Comparison of ENCODE assay signal across 9 mouse cellular contexts in the genomic region with DNA sequence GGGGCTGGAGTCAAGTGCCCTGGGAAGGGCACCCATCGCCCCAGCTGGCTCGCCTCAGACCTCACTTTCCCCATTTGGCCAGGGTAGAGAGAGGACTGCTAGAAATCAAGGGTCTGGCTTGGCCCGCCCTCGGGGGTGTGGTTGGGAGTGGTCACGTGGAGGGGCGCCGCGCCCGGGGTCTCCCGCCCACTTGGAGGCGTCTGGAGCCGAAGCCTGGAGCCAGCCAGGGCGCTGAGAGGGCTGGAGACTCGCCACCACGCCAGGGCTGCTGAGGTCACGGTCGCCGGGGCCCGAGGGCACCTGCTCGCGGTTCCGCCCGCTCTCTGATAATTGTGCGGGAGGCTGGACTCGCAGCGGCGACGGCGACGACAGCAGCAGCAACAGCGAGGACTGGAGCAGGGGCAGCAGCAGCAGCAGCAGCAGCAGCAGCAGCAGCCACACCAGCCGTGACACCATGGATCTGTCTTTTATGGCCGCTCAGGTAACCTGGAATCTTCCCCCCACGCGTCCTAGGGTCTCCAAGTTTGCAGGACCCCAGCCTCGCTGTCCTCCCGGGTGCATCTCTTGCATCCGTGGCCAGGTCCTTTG. TPM values are rescaled to one million over a fixed set of nuclear protein-coding genes. Genes with fewer than 3 reads are reported as not detected.
DNase-seq lines count a peak whose midpoint lies in the region; ATAC-seq lines count a peak whose summit lies in the region.
"Had no signal": no experiment of that assay in that cellular context is flagged by ENCODE, and none has a peak within 500 bp of the region (broad histone marks: within the 10 kb centered on the region; RNA-seq: fewer than 3 reads in every experiment).

A gene (plus strand): TSS at position 187 of the 588 bp plus-strand sequence.

- intact Hi-C loops in heart, postnatal 10 days (cut with DNase I): no loop called here

- under 1% methylated on average over 38 of the region's 38 CpGs for WGBS in forebrain, embryonic 16.5 days
- under 1% methylated on average over 38 of the region's 38 CpGs for WGBS in liver, embryonic 13.5 days (ENCODE audit: insufficient replicate concordance)
- WGBS in neural tube, embryonic 14.5 days: under 1% methylated on average over 38 of the region's 38 CpGs

- no peaks in the 10 kb centered on the region for H3K36me3 ChIP-seq in forebrain, embryonic 16.5 days (ENCODE audit: control insufficient read depth, insufficient read depth)
- no peaks in the 10 kb centered on the region for H3K36me3 ChIP-seq in liver, embryonic 13.5 days
- H3K36me3 ChIP-seq in neural tube, embryonic 14.5 days (ENCODE audit: control insufficient read depth, insufficient read depth, low read length): no peaks in the 10 kb centered on the region

- H3K27ac ChIP-seq in forebrain, embryonic 16.5 days (ENCODE audit: low read length): peak within 1 kb of the TSS; percentile 91
- no peak within 1 kb of the TSS for H3K27ac ChIP-seq in liver, embryonic 13.5 days
- H3K27ac ChIP-seq in neural tube, embryonic 14.5 days (ENCODE audit: low read depth, low read length): peak within 1 kb of the TSS; percentile 80

- no peaks in the 10 kb centered on the region for H3K9me3 ChIP-seq in forebrain, embryonic 16.5 days (ENCODE audit: control insufficient read depth, low read length)
- no peaks in the 10 kb centered on the region for H3K9me3 ChIP-seq in liver, embryonic 13.5 days (replicated peaks)
- no peaks in the 10 kb centered on the region for H3K9me3 ChIP-seq in neural tube, embryonic 14.5 days (ENCODE audit: control insufficient read depth, low read length)

- H3K4me2 ChIP-seq in forebrain, embryonic 16.5 days (ENCODE audit: low read length): peak within 1 kb of the TSS; percentile 63
- H3K4me2 ChIP-seq in liver, embryonic 13.5 days: peak within 1 kb of the TSS; percentile 59
- H3K4me2 ChIP-seq in neural tube, embryonic 14.5 days (ENCODE audit: low read depth, low read length): peak within 1 kb of the TSS; percentile 61

- no peaks in the 10 kb centered on the region for H3K27me3 ChIP-seq in forebrain, embryonic 16.5 days (replicated peaks; ENCODE audit: control insufficient read depth, insufficient read depth, low read length)
- H3K27me3 ChIP-seq in liver, embryonic 13.5 days: peaks cover 25% of the 10 kb centered on the region
- no peaks in the 10 kb centered on the region for H3K27me3 ChIP-seq in neural tube, embryonic 14.5 days (ENCODE audit: control insufficient read depth, insufficient read depth, low read length)

- DNase-seq in urinary bladder, adult 2 months (ENCODE audit: low spot score): peak; percentile 36
- no peak for DNase-seq in urinary bladder, postnatal 10 days (ENCODE audit: low spot score)
- DNase-seq in heart, postnatal 10 days: peak; percentile 76 to 79
- DNase-seq in kidney, postnatal 25 days: peak; percentile 71 to 77
- DNase-seq in liver, embryonic 13.5 days: peak; percentile 11
- no peak for DNase-seq in T-cell, adult 2 months (ENCODE audit: low spot score)

- peak within 1 kb of the TSS; percentile 96 for H3K4me3 ChIP-seq in forebrain, embryonic 16.5 days (replicated peaks; ENCODE audit: low read length)
- peak within 1 kb of the TSS; percentile 44 for H3K4me3 ChIP-seq in liver, embryonic 13.5 days (replicated peaks)
- peak within 1 kb of the TSS; percentile 77 for H3K4me3 ChIP-seq in neural tube, embryonic 14.5 days (ENCODE audit: low read depth, low read length)

- H3K4me1 ChIP-seq in forebrain, embryonic 16.5 days (replicated peaks; ENCODE audit: control insufficient read depth, insufficient read depth, low read length): peaks cover 40% of the 10 kb centered on the region
- peaks cover 8% of the 10 kb centered on the region; the same call in 1 of the 2 replicates for H3K4me1 ChIP-seq in liver, embryonic 13.5 days (replicated peaks)
- H3K4me1 ChIP-seq in neural tube, embryonic 14.5 days (ENCODE audit: control insufficient read depth, insufficient read depth, low read length): peaks cover 26% of the 10 kb centered on the region

- H3K9ac ChIP-seq in forebrain, embryonic 16.5 days (replicated peaks; ENCODE audit: low read depth, low read length): peak within 1 kb of the TSS; percentile 95
- H3K9ac ChIP-seq in liver, embryonic 13.5 days: no peak within 1 kb of the TSS; the same call in 1 of the 2 replicates
- peak within 1 kb of the TSS; percentile 86 for H3K9ac ChIP-seq in neural tube, embryonic 14.5 days (replicated peaks; ENCODE audit: low read depth, low read length)

- peak; percentile 88 for ATAC-seq in forebrain, embryonic 16.5 days
- ATAC-seq in liver, embryonic 13.5 days (ENCODE audit: low read depth): no peak
- peak; percentile 88 for ATAC-seq in neural tube, embryonic 14.5 days (ENCODE audit: low read depth)

RNA-seq across cellular contexts. Expression of the gene that starts here (rescaled TPM):
- polyA plus RNA-seq in urinary bladder, adult 2 months (2012; rRNA removed): 3.5 and 4.4 TPM in 2 replicates
- polyA plus RNA-seq in forebrain, embryonic 16.5 days (2015; fragmentation: Nextera tagmentation; extraction: Ambion mirVana): 14.0 and 17.8 TPM in 2 replicates
- total RNA-seq in heart, postnatal 10 days (2021): 1 to 10 TPM in 1 of 2 experiments, under 1 TPM in 1; 0.62 to 1.0 TPM
- 0.05 and 0.09 TPM in 2 replicates for polyA plus RNA-seq in liver, embryonic 13.5 days (2015; fragmentation: Nextera tagmentation; extraction: Ambion mirVana)
- polyA plus RNA-seq in neural tube, embryonic 14.5 days (2014; fragmentation: Nextera tagmentation; extraction: Ambion mirVana): 20.2 and 30.4 TPM in 2 replicates
- total RNA-seq: MEL had no signal

Comparison
In these comparisons a context has a peak if more than half of its experiments do, and no peak if none do; other contexts are left out.
1. DNase-seq: peak in urinary bladder, adult 2 months (single experiment), heart, postnatal 10 days (2 of 2) and kidney, postnatal 25 days (2 of 2); none in urinary bladder, postnatal 10 days (single experiment) and T-cell, adult 2 months (single experiment).
2. Peak in DNase-seq, H3K4me3 ChIP-seq and H3K4me2 ChIP-seq in liver, embryonic 13.5 days; RNA of the gene not detected or under 1 TPM.
3. H3K4me3 ChIP-seq: peak in every context shown above with its lines; median percentile 96 in forebrain, embryonic 16.5 days; 77 in neural tube, embryonic 14.5 days; 44 in liver, embryonic 13.5 days.
4. Peak in every context shown above with its lines, with median percentiles within 50 percentile points of each other: H3K4me2 ChIP-seq.